Mouse (Mus musculus) embryo, embryonic 11 days (tissue): Measurements from ENCODE around the gene Otulin.

ENCODE experiments used
- DNase-seq: peaks from one replicate; pipeline ENCODE4 v3.0.0-alpha.2; 2015

The Otulin gene

DNA sequence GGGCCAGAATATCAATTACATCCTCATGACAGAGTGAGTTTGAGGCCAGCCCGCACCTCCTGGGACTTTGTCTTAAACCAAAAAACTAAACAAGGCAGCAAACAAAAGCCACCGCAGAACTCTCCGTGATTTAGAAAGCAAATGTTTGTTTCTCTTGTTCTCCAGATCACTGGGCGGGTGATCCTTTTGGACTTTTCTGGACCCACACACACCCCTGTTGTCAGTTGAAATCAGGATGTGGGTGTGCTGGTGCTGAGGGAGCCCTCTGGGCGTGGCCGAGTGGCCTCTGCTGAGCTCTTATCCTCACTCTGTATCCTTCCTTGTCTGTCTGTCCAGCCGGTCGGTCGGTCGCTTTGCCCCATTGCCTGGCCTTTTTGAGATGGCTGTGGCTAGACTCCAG lies 81.4 kb downstream of the Otulin start:
- no peak for DNase-seq

DNA sequence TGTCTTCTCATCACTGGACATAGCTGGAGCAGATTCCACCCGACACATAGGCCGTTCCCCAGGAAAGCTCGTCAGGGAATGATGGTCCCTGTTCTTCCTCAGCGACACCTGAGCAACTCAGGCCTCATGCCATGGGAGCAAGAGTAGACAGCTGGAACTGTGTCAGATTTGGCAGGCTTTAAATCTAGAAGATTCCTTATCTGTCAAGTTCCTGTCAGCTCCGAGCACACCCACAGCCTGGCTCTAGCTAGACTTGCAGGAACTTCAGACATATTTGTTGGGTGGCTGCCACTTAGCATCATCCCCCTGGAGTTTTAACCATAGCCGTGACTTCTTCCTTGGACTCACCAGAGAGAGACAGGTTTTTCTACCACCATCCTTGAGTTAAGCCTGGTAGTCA lies 82.4 kb downstream of the Otulin start:
- DNase-seq = no peak

DNA sequence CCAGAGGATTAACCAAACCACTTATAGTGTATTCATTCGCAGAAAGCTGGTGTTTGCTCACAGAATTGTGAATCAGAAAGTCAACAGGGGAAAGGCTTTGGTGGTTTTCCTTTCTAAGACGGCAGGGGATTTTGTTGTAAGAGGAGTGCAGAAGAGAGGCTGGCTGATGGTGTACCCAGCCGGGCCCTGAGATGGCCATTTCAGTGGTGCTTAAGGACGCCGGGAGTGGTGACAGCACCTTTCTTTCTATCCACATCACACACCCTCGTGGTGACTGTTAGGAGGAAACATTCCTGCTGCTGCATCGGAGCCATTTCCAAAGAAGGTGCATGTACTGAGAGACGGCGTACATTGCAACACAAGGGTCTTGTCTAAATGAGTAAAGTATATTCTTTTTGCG lies 85.3 kb downstream of the Otulin start:
- no peak for DNase-seq

- DNase-seq = no peak
These were observed 90.7 kb downstream of the Otulin start for GRCm38 (mm10) chr15:27539745-27540144.

- no peak for DNase-seq
These were observed 92.8 kb downstream of the Otulin start for GRCm38 (mm10) chr15:27537519-27538223.

- no peak for DNase-seq
These were observed 93.7 kb downstream of the Otulin start for GRCm38 (mm10) chr15:27536771-27537170.

GRCm38 (mm10) chr15:27536186-27536585 lies 94.3 kb downstream of the Otulin start:
- no peak for DNase-seq

GRCm38 (mm10) chr15:27535681-27536080 lies 94.8 kb downstream of the Otulin start:
- DNase-seq = no peak

- no peak for DNase-seq
These were observed 97.5 kb downstream of the Otulin start for GRCm38 (mm10) chr15:27533036-27533435.

DNA sequence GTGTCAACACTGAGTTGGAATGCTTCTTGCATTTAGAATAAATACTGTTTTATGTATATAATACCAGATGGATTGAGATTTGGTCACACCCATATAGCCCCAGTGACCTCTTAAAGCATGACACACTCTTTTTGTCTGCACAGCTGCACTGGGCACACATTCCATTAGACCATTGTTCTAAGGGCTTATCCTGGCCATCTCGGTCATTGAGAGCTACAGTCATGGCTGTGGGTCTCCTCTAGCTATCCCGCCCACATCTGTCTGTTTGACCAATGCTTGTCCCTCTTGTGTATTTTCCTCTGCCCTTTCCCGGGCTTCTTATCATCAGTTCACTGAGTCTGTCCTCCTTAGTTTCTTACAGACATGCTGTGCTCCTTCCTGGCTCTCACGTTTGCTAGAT lies 100.5 kb downstream of the Otulin start:
- no peak for DNase-seq

DNA sequence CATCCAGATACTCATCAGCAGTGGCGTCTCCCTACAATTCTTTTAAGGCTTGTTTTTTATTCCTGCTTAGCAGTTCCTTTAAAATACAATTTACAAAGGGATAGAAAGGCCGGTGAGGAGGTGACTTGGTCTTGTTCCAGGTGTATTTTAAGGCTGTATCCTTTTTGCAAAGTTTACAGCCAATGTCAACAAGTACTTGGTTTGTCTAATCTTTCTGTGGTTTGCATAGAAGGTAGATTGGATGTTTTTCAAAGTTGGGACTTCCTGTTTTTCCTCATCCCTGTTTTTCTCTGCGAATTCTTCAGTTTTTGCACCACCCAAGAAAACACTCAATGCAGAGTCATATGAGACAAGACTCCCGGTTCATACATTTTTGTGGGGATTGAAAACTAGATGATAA lies 101.6 kb downstream of the Otulin start:
- DNase-seq = no peak

DNA sequence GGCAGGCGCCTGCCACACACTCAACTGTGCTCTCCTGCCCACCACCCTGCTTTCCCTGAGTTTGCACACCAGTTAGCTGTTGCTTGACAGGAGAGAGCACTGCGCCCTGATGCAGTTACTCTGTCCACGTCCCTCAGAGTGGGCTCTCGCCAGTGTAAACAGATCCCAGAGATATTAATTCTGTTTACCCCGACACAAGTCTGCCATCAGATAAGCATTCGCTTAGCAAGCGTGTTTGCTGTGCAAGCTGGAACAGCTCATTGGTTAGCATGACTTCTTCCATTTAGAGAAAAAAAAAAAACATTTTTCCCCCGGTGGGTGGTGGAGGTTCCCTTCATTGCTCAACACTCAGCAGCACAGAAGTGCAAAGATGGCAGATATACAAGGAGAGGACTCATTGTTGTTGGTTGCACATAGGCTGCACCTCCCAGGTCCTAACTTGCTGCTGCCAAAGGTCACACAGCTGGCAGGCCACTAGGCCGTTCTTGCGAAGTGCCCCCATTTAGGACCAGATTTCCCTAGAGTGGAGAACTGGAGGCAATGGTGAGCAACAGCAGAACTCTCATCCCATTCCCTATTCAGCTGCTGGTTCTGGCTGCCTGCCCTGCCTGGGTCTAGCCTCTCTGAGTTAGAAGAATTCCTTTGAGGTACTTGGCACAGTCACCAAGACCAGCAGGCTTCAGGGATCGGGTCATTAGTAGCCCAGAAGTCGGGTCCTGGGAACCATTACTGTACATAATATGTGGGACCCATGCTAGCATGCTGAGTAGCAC lies 105.1 kb downstream of the Otulin start:
- DNase-seq = no peak

DNA sequence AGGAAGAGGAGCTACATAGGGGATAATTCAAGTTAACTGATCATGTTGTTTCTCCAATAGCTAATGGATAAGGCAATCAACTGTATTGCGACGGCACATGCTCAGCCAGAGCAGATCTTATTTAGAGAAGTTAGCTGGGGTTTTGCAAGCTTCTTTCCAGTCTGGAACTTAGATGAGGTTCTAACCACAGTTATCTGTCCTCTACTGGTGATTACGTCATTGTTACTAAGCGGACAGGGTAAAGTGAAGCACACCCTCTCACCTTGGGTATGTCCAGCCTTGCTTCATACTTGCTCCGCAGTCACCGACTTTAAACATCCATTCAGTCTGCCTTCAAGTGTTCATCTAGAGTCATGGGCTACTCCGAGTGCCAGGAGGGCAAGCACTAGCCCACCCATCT lies 110.6 kb downstream of the Otulin start:
- no peak for DNase-seq

- no peak for DNase-seq
These were observed 112.5 kb downstream of the Otulin start for GRCm38 (mm10) chr15:27518026-27518425.

- no peak for DNase-seq
These were observed 113.6 kb downstream of the Otulin start for GRCm38 (mm10) chr15:27516927-27517326.

- DNase-seq = no peak
These were observed 121.5 kb downstream of the Otulin start for GRCm38 (mm10) chr15:27508982-27509381.

GRCm38 (mm10) chr15:27508169-27508568 lies 122.3 kb downstream of the Otulin start:
- DNase-seq = no peak

- no peak for DNase-seq
These were observed 123.4 kb downstream of the Otulin start for GRCm38 (mm10) chr15:27506893-27507596.

- DNase-seq = no peak
These were observed 124.2 kb downstream of the Otulin start for GRCm38 (mm10) chr15:27506127-27506886.

GRCm38 (mm10) chr15:27503801-27504730 lies 126.4 kb downstream of the Otulin start:
- DNase-seq = no peak

- no peak for DNase-seq
These were observed 127.3 kb downstream of the Otulin start for GRCm38 (mm10) chr15:27503221-27503620.

DNA sequence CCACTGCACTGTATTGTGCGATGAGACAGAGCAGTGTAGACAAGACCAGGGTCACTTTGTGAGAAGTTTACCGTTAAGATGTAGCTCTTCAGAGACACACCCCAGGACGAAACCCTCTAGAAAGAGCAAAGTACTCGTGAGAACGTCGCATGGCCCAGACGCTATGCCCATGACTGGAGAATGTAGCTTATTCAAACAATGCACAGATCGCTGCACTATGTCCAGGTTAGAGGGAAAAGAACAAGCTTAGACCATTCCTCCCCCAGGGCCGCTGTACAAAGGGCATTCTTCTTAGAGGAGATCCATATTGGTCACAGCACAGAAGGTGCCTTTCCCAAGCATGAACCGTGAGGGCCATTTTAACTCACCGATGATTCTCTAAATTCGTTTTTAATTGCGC lies 128.2 kb downstream of the Otulin start:
- no peak for DNase-seq
